Mouse (Mus musculus) intestine, postnatal 0 days (tissue): Measurements from ENCODE around the gene Rin1. TPM values are rescaled to one million over a fixed set of nuclear protein-coding genes. Genes with fewer than 3 reads are reported as not detected.

Experiments
- ATAC-seq: fragments of 200-750 bp; cut with Nextera tagmentation; 2 replicates; pipeline ENCODE4 v1.8.0; 2017; ENCODE audit warnings: mild to moderate bottlenecking, moderate TSS enrichment, moderate library complexity
- H3K27ac ChIP-seq: fragments of 300-500 bp; sonication (generic); 2 replicates; pipeline ENCODE4 v1.5.1; 2014; ENCODE audit warnings: mild to moderate bottlenecking, low read depth, low read length, moderate library complexity
- H3K27me3 ChIP-seq: fragments of 300-500 bp; sonication (generic); replicated peaks from 2 replicates; pipeline ENCODE4 v1.6.1; 2014; ENCODE audit warnings: low read length, mixed read lengths; ENCODE audit not compliant: control insufficient read depth, insufficient read depth
- H3K36me3 ChIP-seq: fragments of 300-500 bp; sonication (generic); 2 replicates; pipeline ENCODE4 v1.6.1; 2014; ENCODE audit warnings: mild to moderate bottlenecking, moderate library complexity; ENCODE audit not compliant: control insufficient read depth, insufficient read depth
- H3K4me1 ChIP-seq: fragments of 300-500 bp; sonication (generic); replicated peaks from 2 replicates; pipeline ENCODE4 v1.6.1; 2014; ENCODE audit warnings: antibody characterized with exemption, low read length, mixed read lengths; ENCODE audit not compliant: control insufficient read depth, insufficient read depth
- H3K4me2 ChIP-seq: fragments of 300-500 bp; sonication (generic); replicated peaks from 2 replicates; pipeline ENCODE4 v1.6.1; 2014; ENCODE audit warnings: low read depth, mild to moderate bottlenecking, moderate library complexity
- H3K4me3 ChIP-seq: fragments of 300-500 bp; sonication (generic); 2 replicates; pipeline ENCODE4 v1.5.1; 2014; ENCODE audit warnings: low read depth, low read length
- H3K9ac ChIP-seq: fragments of 300-500 bp; sonication (generic); 2 replicates; pipeline ENCODE4 v1.6.1; 2014; ENCODE audit warnings: mild to moderate bottlenecking, low read depth, low read length
- H3K9me3 ChIP-seq: fragments of 300-500 bp; sonication (generic); 2 replicates; pipeline ENCODE4 v1.6.1; 2016; ENCODE audit warnings: mixed run types; ENCODE audit not compliant: control insufficient read depth
- CTCF ChIP-seq: sonication (generic); IDR thresholded peaks from 2 replicates; pipeline ENCODE4 v1.5.1; 2016; ENCODE audit warnings: low read depth, mild to moderate bottlenecking, control low read depth, antibody characterized with exemption, moderate library complexity
- WGBS: fragments of 180-500 bp; shearing (Covaris S2); extraction: QIAGEN DNeasy Blood & Tissue Kit; methylation state at CpG from one replicate; pipeline ENCODE4 v1.1.7; 2014; 5-methylcytosine and 5-hydroxymethylcytosine counted together
- polyA plus RNA-seq: library from polyadenylated mRNA; unstranded; fragments of >200 nt; fragmentation: Nextera tagmentation; extraction: Ambion mirVana; gene quantifications from 2 replicates; pipeline ENCODE4 v1.2.1, GENCODE M21; 2015

Rin1 gene
- polyA plus RNA-seq, 1 experiment from 2014 or later: 0.77 TPM

DNA sequence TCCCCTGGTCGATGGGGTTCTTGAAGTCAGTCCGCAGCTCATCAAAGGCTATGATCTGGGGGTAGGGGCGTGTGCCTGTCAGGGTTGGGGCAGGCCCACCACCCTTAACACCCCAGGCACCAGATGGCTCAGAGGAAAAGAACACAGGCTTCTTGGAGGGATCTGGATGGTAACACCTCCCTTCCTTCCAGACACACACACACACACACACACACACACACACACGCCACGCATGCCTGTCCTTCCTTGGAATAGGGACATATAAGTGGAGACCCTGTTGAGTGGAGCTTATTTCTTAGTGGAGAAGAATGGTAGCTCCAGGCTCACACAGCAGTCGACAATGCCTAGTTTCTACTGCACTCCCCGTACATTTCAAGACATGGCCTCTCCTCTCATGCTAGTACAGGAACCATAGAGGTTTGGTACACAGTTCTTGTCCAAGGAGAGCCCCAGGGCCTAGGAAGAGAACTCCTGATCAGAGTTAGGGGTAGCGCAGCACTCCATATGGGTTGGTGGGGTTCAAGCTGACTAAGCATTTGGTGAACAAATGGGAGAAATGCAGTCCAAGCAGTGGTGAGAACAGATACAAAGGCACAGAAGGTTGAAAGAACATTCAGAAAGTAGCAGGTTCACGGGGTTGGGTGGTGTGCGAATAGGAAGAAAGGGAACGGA, 44.6 kb downstream of the Rin1 start:
- no peak overlapping the region for H3K4me3 ChIP-seq
- peaks cover 42% of the 10 kb centered on the region for H3K36me3 ChIP-seq
- no peak for TF ChIP-seq CTCF
- 0 out of 2 replicates have a peak, but pooled peaks cover 3% of the 10 kb centered on the region for H3K27me3 ChIP-seq
- no peak for ATAC-seq
- peaks cover 9% of the 10 kb centered on the region for H3K4me1 ChIP-seq
- no peaks in the 10 kb centered on the region for H3K9me3 ChIP-seq
- WGBS: 45% methylated on average over 11 of the region's 11 CpGs
- no peak overlapping the region for H3K27ac ChIP-seq
- no peak overlapping the region for H3K9ac ChIP-seq
- H3K4me2 ChIP-seq: no peak overlapping the region

DNA sequence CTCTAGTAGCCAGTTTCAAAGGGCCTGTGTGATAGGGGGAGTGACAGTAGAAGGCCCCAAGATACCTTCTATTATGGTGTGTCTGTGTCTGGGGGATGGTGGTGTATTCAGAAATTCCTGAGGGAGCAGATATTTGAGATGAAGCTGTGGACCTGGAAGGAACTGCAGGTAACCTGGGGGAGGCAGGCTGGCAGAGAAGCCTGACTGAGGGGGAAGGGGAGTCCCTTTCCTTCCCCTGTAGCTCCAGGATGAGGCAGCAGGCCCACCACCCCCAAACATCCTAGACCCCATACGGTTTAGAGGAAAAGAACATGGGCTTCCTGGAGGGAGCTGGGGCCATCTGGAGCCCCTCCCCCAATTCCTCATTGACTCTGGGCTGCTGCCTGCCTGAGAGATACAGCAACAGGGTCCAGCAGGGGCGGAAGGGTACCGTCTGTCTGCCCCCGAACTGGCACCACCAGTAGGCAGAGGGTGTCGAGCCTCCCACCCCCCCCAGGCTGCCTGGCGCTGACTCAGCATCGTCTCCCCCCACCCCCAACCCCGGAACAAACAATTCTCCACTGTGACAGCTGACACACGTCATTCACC, 45.7 kb downstream of the Rin1 start:
- no peak overlapping the region for H3K4me2 ChIP-seq
- no peak for ATAC-seq
- H3K27me3 ChIP-seq: 0 out of 2 replicates have a peak, but pooled peaks cover 3% of the 10 kb centered on the region
- H3K4me1 ChIP-seq: peaks cover 9% of the 10 kb centered on the region
- H3K9me3 ChIP-seq: no peaks in the 10 kb centered on the region
- no peak overlapping the region for H3K27ac ChIP-seq
- no peak overlapping the region for H3K9ac ChIP-seq
- 14% methylated on average over 9 of the region's 9 CpGs for WGBS
- H3K4me3 ChIP-seq: no peak overlapping the region
- no peak for TF ChIP-seq CTCF
- peaks cover 46% of the 10 kb centered on the region for H3K36me3 ChIP-seq

DNA sequence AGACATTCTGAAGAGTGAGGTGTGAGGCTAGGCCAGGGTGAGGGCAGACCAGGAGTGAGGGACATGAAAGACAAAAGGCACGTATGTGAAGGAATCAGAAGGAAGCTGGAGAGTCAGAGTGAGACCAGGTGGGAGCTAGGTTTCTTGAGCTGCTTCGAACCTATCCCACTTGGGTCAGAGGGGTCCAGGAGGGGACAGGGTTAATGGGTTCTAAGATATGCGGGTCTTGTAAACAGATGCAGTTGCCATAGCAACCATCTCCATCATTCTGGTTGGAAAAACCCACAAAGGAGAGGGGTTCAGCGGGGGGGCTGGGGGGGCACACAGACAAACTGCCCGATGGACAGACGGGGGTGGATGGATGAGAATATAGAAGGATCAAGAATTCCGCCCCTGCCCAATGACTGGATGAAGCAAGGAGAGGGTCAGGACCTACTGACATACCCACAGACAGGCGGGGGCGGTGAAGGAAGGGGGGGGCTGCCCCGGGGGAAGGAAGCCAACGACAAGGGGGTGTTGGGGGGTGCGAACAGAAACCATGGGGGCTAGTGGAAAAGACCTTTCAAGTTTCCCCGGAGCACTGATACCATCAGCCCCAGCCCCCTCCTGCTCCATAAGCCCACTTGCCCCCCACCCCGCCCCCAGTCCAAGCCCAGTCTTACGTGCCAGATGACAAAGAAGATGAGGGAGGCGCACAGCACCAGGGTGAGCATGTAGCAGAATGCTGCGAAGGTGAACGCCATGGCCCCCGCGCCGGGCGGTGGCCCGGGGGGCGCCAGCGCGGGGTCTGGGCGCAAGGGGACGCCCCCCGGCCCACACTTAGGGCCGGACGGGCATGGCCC, 47.5 kb downstream of the Rin1 start:
- H3K4me2 ChIP-seq: peak overlapping the region; percentile 89
- peak overlapping the region; percentile 57 for H3K9ac ChIP-seq
- no peak for ATAC-seq
- H3K27me3 ChIP-seq: 0 out of 2 replicates have a peak, but pooled peaks cover 3% of the 10 kb centered on the region
- H3K4me1 ChIP-seq: peaks cover 9% of the 10 kb centered on the region
- peaks cover 46% of the 10 kb centered on the region for H3K36me3 ChIP-seq
- no peak for TF ChIP-seq CTCF
- no peaks in the 10 kb centered on the region for H3K9me3 ChIP-seq
- peak overlapping the region; percentile 38 for H3K4me3 ChIP-seq
- 6% methylated on average over 23 of the region's 31 CpGs for WGBS
- H3K27ac ChIP-seq: no peak overlapping the region

DNA sequence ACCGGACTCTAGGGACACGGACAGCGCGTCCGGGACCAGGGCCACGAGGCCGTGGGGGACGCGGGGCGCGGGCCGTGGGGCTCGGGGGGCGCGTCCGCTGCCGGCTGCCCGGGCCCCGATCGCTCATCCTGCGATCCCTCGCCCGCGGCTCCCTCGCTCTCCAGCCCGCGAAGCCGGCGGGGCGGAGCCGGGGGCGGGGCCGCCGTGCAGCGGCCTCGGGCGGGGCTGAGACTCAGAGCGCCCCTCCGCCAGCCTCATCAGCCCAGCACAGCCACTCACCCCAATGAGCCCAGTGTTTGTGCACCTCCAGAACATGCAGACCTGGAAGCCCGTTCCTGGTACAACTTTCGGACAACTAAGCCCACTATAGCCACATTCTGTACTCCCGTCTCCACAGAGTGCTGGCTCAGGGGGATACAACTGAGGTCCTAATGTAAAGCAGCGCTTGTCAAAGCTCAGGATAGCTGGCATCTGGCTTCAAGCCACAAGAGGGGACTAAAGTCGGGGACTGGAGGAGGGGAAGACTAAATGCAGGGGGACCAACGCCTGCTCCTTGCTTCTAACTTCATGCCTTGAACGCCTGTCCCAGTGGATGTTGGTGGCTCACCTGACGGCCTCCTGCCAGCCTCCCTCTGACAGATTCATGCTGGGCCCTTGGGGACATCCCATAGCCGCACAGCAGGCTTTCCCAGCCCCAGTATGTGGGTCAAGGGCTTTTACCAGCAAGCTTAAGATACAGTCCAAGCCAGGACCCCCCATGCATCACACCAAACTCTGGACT, 48.3 kb downstream of the Rin1 start, which contains the start of gene Cnih2:
Cnih2 (minus strand) TSS at position 159 of the 781 bp plus-strand sequence.
- WGBS: 8% methylated on average over 33 of the region's 48 CpGs
- TF ChIP-seq CTCF: no peak
- Histone ChIP-seq H3K4me1 (peaks cover 9% of the 10 kb centered on the region), H3K27me3 (0 out of 2 replicates have a peak, but pooled peaks cover 3% of the 10 kb centered on the region), H3K4me2 (peak within 1 kb of the TSS; percentile 89), H3K4me3 (peak within 1 kb of the TSS; percentile 38), H3K9ac (peak within 1 kb of the TSS; percentile 57), H3K36me3 (peaks cover 47% of the 10 kb centered on the region), H3K27ac (no peak within 1 kb of the TSS), H3K9me3 (no peaks in the 10 kb centered on the region)
- ATAC-seq: no peak; the same call in 1 of the 2 replicates

DNA sequence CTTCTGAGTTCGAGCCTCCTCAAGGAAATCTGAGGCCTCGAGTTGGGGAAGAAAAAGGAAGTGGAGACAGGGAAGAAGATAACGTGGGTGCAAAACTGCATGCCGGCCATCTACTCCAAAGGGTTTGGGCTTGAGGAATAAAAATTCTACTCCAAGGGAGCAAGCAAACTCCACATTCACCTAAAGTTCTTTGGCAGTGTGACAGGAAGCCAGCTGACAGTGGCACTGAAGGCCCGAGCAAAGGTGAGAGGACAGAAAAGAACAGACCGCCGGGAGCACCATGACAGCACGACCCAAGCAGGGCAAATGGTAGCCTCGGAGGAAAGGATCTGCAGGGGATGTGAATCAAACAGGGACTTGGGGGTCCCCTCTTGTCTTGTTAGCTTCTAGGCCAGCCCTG, 55.8 kb downstream of the Rin1 start:
- H3K9me3 ChIP-seq: no peaks in the 10 kb centered on the region
- peak overlapping the region; percentile 84 for H3K4me2 ChIP-seq
- H3K27ac ChIP-seq: peak overlapping the region; percentile 87; the same call in 1 of the 2 replicates
- no peak for ATAC-seq
- no peak for TF ChIP-seq CTCF
- 0 out of 2 replicates have a peak, but pooled peaks cover 4% of the 10 kb centered on the region for H3K4me1 ChIP-seq
- peak overlapping the region; percentile 72 for H3K9ac ChIP-seq
- H3K27me3 ChIP-seq: no peaks in the 10 kb centered on the region
- H3K4me3 ChIP-seq: peak overlapping the region; percentile 71
- peaks cover 63% of the 10 kb centered on the region for H3K36me3 ChIP-seq
- 2% methylated on average over 9 of the region's 9 CpGs for WGBS

Other genes starting within 250 kb of the Rin1 start
- 18.4 and 19.5 TPM in 2 replicates for gene Gm21992, start 238.9 kb upstream of the Rin1 start, polyA plus RNA-seq
- 21.1 and 21.8 TPM in 2 replicates for gene Rbm14, start 238.8 kb upstream of the Rin1 start, polyA plus RNA-seq
- 44.9 and 46.3 TPM in 2 replicates for gene Ccs, start 211.1 kb upstream of the Rin1 start, polyA plus RNA-seq
- gene Ccdc87, start 211.1 kb upstream of the Rin1 start, polyA plus RNA-seq: not detected in 2 replicates
- gene Ctsf, start 195.4 kb upstream of the Rin1 start, polyA plus RNA-seq: 15.6 and 16.4 TPM in 2 replicates
- gene Actn3, start 172.6 kb upstream of the Rin1 start, polyA plus RNA-seq: 0.47 and 0.56 TPM in 2 replicates
- 7.6 and 9.1 TPM in 2 replicates for gene Zdhhc24, start 171.8 kb upstream of the Rin1 start, polyA plus RNA-seq
- 0.60 and 0.98 TPM in 2 replicates for gene Bbs1, start 143.9 kb upstream of the Rin1 start, polyA plus RNA-seq
- 59.2 and 60.0 TPM in 2 replicates for gene Dpp3, start 122.2 kb upstream of the Rin1 start, polyA plus RNA-seq
- 0.46 and 0.89 TPM in 2 replicates for gene Peli3, start 107.4 kb upstream of the Rin1 start, polyA plus RNA-seq
- 73.7 and 78.1 TPM in 2 replicates for gene Mrpl11, start 88.3 kb upstream of the Rin1 start, polyA plus RNA-seq
- gene Npas4, start 60.2 kb upstream of the Rin1 start, polyA plus RNA-seq: 0.09 and 0.12 TPM in 2 replicates
- 1.3 and 1.8 TPM in 2 replicates for gene Slc29a2, start 26.6 kb upstream of the Rin1 start, polyA plus RNA-seq
- gene B4gat1, start 11.7 kb upstream of the Rin1 start, polyA plus RNA-seq: 16.2 and 17.9 TPM in 2 replicates
- gene AC124502.3, start 11.6 kb upstream of the Rin1 start, polyA plus RNA-seq: 0.56 TPM in 1 of 2 replicates, not detected in the other
- 33.2 and 33.4 TPM in 2 replicates for gene Brms1, start 9.1 kb upstream of the Rin1 start, polyA plus RNA-seq
- 19.9 and 23.0 TPM in 2 replicates for gene Cd248, start 17.6 kb downstream of the Rin1 start, polyA plus RNA-seq
- gene Tmem151a, start 35.0 kb downstream of the Rin1 start, polyA plus RNA-seq: 4.0 TPM in 2 replicates
- gene Yif1a, start 38.1 kb downstream of the Rin1 start, polyA plus RNA-seq: 182 and 198 TPM in 2 replicates
- 5.6 and 5.8 TPM in 2 replicates for gene Cnih2, start 48.0 kb downstream of the Rin1 start, polyA plus RNA-seq
- gene Rab1b, start 56.6 kb downstream of the Rin1 start, polyA plus RNA-seq: 185 TPM in 2 replicates
- 8.0 and 9.1 TPM in 2 replicates for gene Klc2, start 68.1 kb downstream of the Rin1 start, polyA plus RNA-seq
- 6.2 and 6.6 TPM in 2 replicates for gene Pacs1, start 222.6 kb downstream of the Rin1 start, polyA plus RNA-seq
- 160 and 172 TPM in 2 replicates for gene Sf3b2, start 245.0 kb downstream of the Rin1 start, polyA plus RNA-seq
- gene Gal3st3, start 247.8 kb downstream of the Rin1 start, polyA plus RNA-seq: 0.55 and 0.67 TPM in 2 replicates